Mouse (Mus musculus): ENCODE data around the gene Vmn2r59. TPM values are rescaled to one million over a fixed set of nuclear protein-coding genes. Genes with fewer than 3 reads are reported as not detected.
"Not testable (repeated sequence)": the region's sequence is repeated elsewhere in the genome, so short reads cannot be mapped to it uniquely, and the experiment has no call there.

Gene Vmn2r59
- not detected in 2 replicates for polyA plus RNA-seq (2016; fragmentation: Nextera tagmentation; extraction: Ambion mirVana)

GRCm38 (mm10) chr7:42058923-42059322 is at the start of gene Vmn2r59:
TSS of gene Vmn2r59 (minus strand) at chr7:42059023.
- Histone ChIP-seq H3K9me3 (replicated peaks) (no peaks in the 10 kb centered on the region), H3K27me3 (replicated peaks) (no peaks in the 10 kb centered on the region), H3K9ac (no peak within 1 kb of the TSS)

GRCm38 (mm10) chr7:42107470-42107869 is 48.6 kb upstream of the Vmn2r59 start, which contains the start of gene Vmn2r60:
TSS of gene Vmn2r60 (plus strand) at chr7:42107770.
- WGBS (ENCODE audit: insufficient replicate concordance), result 54% methylated on average over 2 of the region's 2 CpGs

More at GRCm38 (mm10) chr7:42058923-42059322, at the start of gene Vmn2r59:
- no peak for ATAC-seq
- Histone ChIP-seq H3K4me3 (no peak within 1 kb of the TSS), H3K27ac (no peak within 1 kb of the TSS), H3K4me1 (no peaks in the 10 kb centered on the region), H3K36me3 (no peaks in the 10 kb centered on the region), H3K4me2 (no peak within 1 kb of the TSS)

GRCm38 (mm10) chr7:42107061-42107460 is 48.2 kb upstream of the Vmn2r59 start:
- not testable (repeated sequence) for H3K27ac ChIP-seq; H3K4me2 ChIP-seq; H3K9me3 ChIP-seq (replicated peaks); H3K27me3 ChIP-seq (replicated peaks); H3K4me1 ChIP-seq; H3K9ac ChIP-seq; H3K4me3 ChIP-seq; ATAC-seq; H3K36me3 ChIP-seq
- WGBS (ENCODE audit: insufficient replicate concordance), result 72% methylated on average over 14 of the region's 14 CpGs

More at GRCm38 (mm10) chr7:42107470-42107869, 48.6 kb upstream of the Vmn2r59 start, which contains the start of gene Vmn2r60:
- H3K4me2 ChIP-seq, result no peak within 1 kb of the TSS
- no peak within 1 kb of the TSS for H3K4me3 ChIP-seq
- H3K9me3 ChIP-seq (replicated peaks), result no peaks in the 10 kb centered on the region
- no peak within 1 kb of the TSS for H3K9ac ChIP-seq
- no peaks in the 10 kb centered on the region for H3K4me1 ChIP-seq
- no peaks in the 10 kb centered on the region for H3K27me3 ChIP-seq (replicated peaks)
- no peaks in the 10 kb centered on the region for H3K36me3 ChIP-seq
- no peak within 1 kb of the TSS for H3K27ac ChIP-seq
- ATAC-seq, result no peak

Other genes starting within 250 kb of the Vmn2r59 start
- not detected in 2 replicates for gene Vmn2r58, start 186.3 kb downstream of the Vmn2r59 start, polyA plus RNA-seq (2016; fragmentation: Nextera tagmentation; extraction: Ambion mirVana)
- not detected in 2 replicates for gene Vmn2r60, start 48.7 kb upstream of the Vmn2r59 start, polyA plus RNA-seq (2016; fragmentation: Nextera tagmentation; extraction: Ambion mirVana)
- gene Vmn2r61, start 201.0 kb upstream of the Vmn2r59 start, polyA plus RNA-seq (2016; fragmentation: Nextera tagmentation; extraction: Ambion mirVana), result not detected in 2 replicates